Mouse (Mus musculus) myocyte (in vitro differentiated cells): ENCODE measurements at regions not wholly inside any gene's neighbourhood (a gene's known extent, or its start where the extent isn't known, plus 50 kb on each side); places are given as distances from the start of the nearest gene placed in this dataset.

ENCODE experiments used
- E2F4 ChIP-seq: IDR thresholded peaks from one replicate; pipeline ENCODE4 v1.6.1; 2011; ENCODE audit warnings: mild to moderate bottlenecking, control low read depth, moderate library complexity; ENCODE audit not compliant: insufficient read depth
- MAX ChIP-seq: IDR thresholded peaks from one replicate; pipeline ENCODE4 v1.6.1; 2011; ENCODE audit warnings: low read depth, mild to moderate bottlenecking, control low read depth
- MYOD1 ChIP-seq, 3 experiments: IDR thresholded peaks; one replicate each; pipeline ENCODE4 v1.6.1; 2011; ENCODE audit warnings: control low read depth in 2 of 3, low read depth in 2 of 3, mild to moderate bottlenecking in 2 of 3, moderate library complexity in 1 of 3; ENCODE audit not compliant: insufficient read length in 2 of 3, control insufficient read depth in 1 of 3
- MYOG ChIP-seq, 3 experiments: IDR thresholded peaks; one replicate each; pipeline ENCODE4 v1.6.1; 2011; ENCODE audit warnings: control low read depth in 2 of 3, low read depth in 2 of 3, mild to moderate bottlenecking in 2 of 3; ENCODE audit not compliant: insufficient read length in 2 of 3, control insufficient read depth in 1 of 3, insufficient read depth in 1 of 3
- POLR2A ChIP-seq: IDR thresholded peaks from one replicate; pipeline ENCODE4 v1.6.1; 2011; ENCODE audit warnings: low read depth, mild to moderate bottlenecking, control low read depth, moderate library complexity; ENCODE audit not compliant: insufficient read length
- POLR2AphosphoS2 ChIP-seq: IDR thresholded peaks from one replicate; pipeline ENCODE4 v1.6.1; 2011; ENCODE audit warnings: low read depth, control low read depth; ENCODE audit not compliant: insufficient read length
- REST ChIP-seq: IDR thresholded peaks from one replicate; pipeline ENCODE4 v1.6.1; 2011; ENCODE audit warnings: mild to moderate bottlenecking, control low read depth, moderate library complexity; ENCODE audit not compliant: insufficient read depth, insufficient read length
- SRF ChIP-seq: IDR thresholded peaks from one replicate; pipeline ENCODE4 v1.6.1; 2011; ENCODE audit warnings: low read depth; ENCODE audit not compliant: control insufficient read depth, insufficient read length
- TCF12 ChIP-seq: IDR thresholded peaks from one replicate; pipeline ENCODE4 v1.6.1; 2011; ENCODE audit warnings: mild to moderate bottlenecking, control low read depth; ENCODE audit not compliant: poor library complexity, insufficient read depth, severe bottlenecking
- USF1 ChIP-seq: IDR thresholded peaks from one replicate; pipeline ENCODE4 v1.6.1; 2011; ENCODE audit warnings: low read depth, mild to moderate bottlenecking, control low read depth, moderate library complexity

DNA sequence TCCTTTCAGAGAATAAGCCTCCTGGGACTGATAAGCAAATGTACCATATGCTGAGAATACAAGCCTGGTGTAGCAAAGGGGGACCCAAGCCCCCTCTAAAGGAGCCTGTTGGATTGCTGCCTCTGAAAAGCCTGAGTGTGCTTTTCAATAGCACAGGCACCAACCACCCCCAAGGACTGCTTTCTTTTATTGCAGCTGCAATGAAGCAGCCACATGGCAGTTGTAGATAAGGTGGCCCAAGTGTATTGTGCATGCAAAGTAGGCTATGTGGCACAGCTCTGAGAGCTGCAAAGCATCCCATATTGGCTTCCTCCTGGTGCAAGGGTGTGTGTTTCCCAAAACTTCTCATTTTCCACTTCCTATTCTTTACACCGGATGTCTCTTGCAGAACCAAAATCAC is 185.2 kb downstream of the Dad1 start:
- no peak for TF ChIP-seq POLR2A
- no peak for TF ChIP-seq MAX
- TF ChIP-seq MYOG (IDR thresholded peaks at IDR 0.05; ENCODE audit: control insufficient read depth in 1 of 3, insufficient read depth in 1 of 3, insufficient read length in 2 of 3, low read depth in 2 of 3) = no peak
- TF ChIP-seq POLR2AphosphoS2 = no peak
- no peak for TF ChIP-seq SRF
- no peak for TF ChIP-seq USF1
- no peak for TF ChIP-seq REST
- TF ChIP-seq E2F4 = no peak
- TF ChIP-seq TCF12 = no peak
- no peak for TF ChIP-seq MYOD1 (IDR thresholded peaks at IDR 0.05; ENCODE audit: control insufficient read depth in 1 of 3, insufficient read length in 2 of 3, low read depth in 2 of 3)
